Mouse (Mus musculus) activated CD4-positive, CD25-positive, alpha-beta regulatory T cell (primary cell): ENCODE results near the gene Dnah7a. TPM values are rescaled to one million over a fixed set of nuclear protein-coding genes. Genes with fewer than 3 reads are reported as not detected.

Experiments
- polyA plus RNA-seq, 2 experiments: library from polyadenylated mRNA; unstranded; fragments of 100-300 nt; shearing (Covaris generic); gene quantifications; one replicate each; pipeline ENCODE4 v1.2.1; 2017

The Dnah7a gene
- polyA plus RNA-seq: 1 to 10 TPM; 1.2 to 2.6 TPM

GRCm38 (mm10) chr1:53706431-53707361 lies at the start of gene Dnah7a:
Dnah7a (minus strand) TSS chr1:53706784.

GRCm38 (mm10) chr1:53352327-53353261 lies 354.0 kb downstream of the Dnah7a start, which contains the start of the genes Asdurf, Gm28551 and Asnsd1:
Asdurf (minus strand) TSS chr1:53352619.
Gm28551 (minus strand) TSS chr1:53352667.
Asnsd1 (minus strand) TSS chr1:53352752.

Other genes with a start within 250 kb of the Dnah7a start
- gene Stk17b, start 78.4 kb upstream of the Dnah7a start, polyA plus RNA-seq: 100 to 1,000 TPM; 366 to 505 TPM